Mouse (Mus musculus) forebrain, embryonic 12.5 days (tissue): Measurements from ENCODE around the gene Cyp26b1. TPM values are rescaled to one million over a fixed set of nuclear protein-coding genes. Genes with fewer than 3 reads are reported as not detected.
"Not testable (repeated sequence)": the region's sequence is repeated elsewhere in the genome, so short reads cannot be mapped to it uniquely, and the experiment has no call there.

Source experiments
- ATAC-seq: fragments of 200-750 bp; cut with Nextera tagmentation; 2 replicates; pipeline ENCODE4 v1.8.0; 2017; ENCODE audit warnings: moderate TSS enrichment; ENCODE audit not compliant: low FRiP score
- H3K27ac ChIP-seq: fragments of 300-500 bp; sonication (generic); 2 replicates; pipeline ENCODE4 v1.5.1; 2016; ENCODE audit warnings: mild to moderate bottlenecking
- H3K27me3 ChIP-seq: fragments of 300-500 bp; sonication (generic); 2 replicates; pipeline ENCODE4 v1.6.1; 2016; ENCODE audit warnings: mild to moderate bottlenecking
- H3K36me3 ChIP-seq: fragments of 300-500 bp; sonication (generic); replicated peaks from 2 replicates; pipeline ENCODE4 v1.6.1; 2016; ENCODE audit warnings: mild to moderate bottlenecking
- H3K4me1 ChIP-seq: fragments of 300-500 bp; sonication (generic); 2 replicates; pipeline ENCODE4 v1.6.1; 2016
- H3K4me2 ChIP-seq: fragments of 300-500 bp; sonication (generic); 2 replicates; pipeline ENCODE4 v1.6.1; 2016; ENCODE audit warnings: mild to moderate bottlenecking, moderate library complexity
- H3K4me3 ChIP-seq: fragments of 300-500 bp; sonication (generic); replicated peaks from 2 replicates; pipeline ENCODE4 v1.5.1; 2016; ENCODE audit warnings: mild to moderate bottlenecking
- H3K9ac ChIP-seq: fragments of 300-500 bp; sonication (generic); 2 replicates; pipeline ENCODE4 v1.6.1; 2016; ENCODE audit warnings: mild to moderate bottlenecking
- H3K9me3 ChIP-seq: fragments of 300-500 bp; sonication (generic); 2 replicates; pipeline ENCODE4 v1.6.1; 2016
- WGBS: fragments of 180-500 bp; shearing (Covaris S2); methylation state at CpG from one replicate; pipeline ENCODE4 v1.1.7; 2016; 5-methylcytosine and 5-hydroxymethylcytosine counted together
- polyA plus RNA-seq: library from polyadenylated mRNA; unstranded; fragments of >200 nt; fragmentation: Nextera tagmentation; extraction: Ambion mirVana; gene quantifications from 2 replicates; pipeline ENCODE4 v1.2.1, GENCODE M21; 2016

Cyp26b1 gene
- polyA plus RNA-seq, 1 experiment from 2014 or later, result 1.9 TPM

- H3K36me3 ChIP-seq, result no peaks in the 10 kb centered on the region
- H3K4me3 ChIP-seq, result no peak overlapping the region
- H3K27me3 ChIP-seq, result no peaks in the 10 kb centered on the region
- ATAC-seq, result no peak
- WGBS, result 38% methylated on average over 1 of the region's 1 CpGs
- no peaks in the 10 kb centered on the region for H3K4me1 ChIP-seq
- no peak overlapping the region for H3K27ac ChIP-seq
- H3K4me2 ChIP-seq, result no peak overlapping the region
- H3K9me3 ChIP-seq, result no peaks in the 10 kb centered on the region
- no peak overlapping the region for H3K9ac ChIP-seq
These were observed 7.6 kb upstream of the Cyp26b1 start for GRCm38 (mm10) chr6:84601136-84601889.

DNA sequence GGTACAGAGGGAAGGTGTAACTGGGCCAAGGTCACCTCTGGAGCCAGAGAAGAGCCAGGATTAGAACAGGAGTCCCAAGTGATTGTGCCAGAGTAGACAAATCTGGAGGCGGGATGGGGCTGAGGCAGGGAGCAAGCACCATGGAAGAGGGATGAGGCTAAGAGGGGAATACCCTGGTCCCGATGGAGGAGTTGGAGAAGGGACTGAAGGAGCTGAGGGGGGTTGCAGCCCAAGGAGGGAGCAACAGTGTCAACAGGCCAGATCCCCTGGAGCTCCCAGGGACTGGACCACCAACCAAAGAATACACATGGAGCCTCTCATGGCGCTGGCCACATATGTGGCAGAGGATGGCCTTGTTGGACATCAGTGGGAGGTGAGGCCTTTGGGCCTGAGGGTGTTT, 5.6 kb upstream of the Cyp26b1 start:
- H3K27me3 ChIP-seq, result peaks cover 12% of the 10 kb centered on the region; the same call in 1 of the 2 replicates
- not testable (repeated sequence) for H3K4me2 ChIP-seq, H3K9ac ChIP-seq, H3K4me1 ChIP-seq, H3K27ac ChIP-seq, H3K36me3 ChIP-seq, ATAC-seq, H3K4me3 ChIP-seq, H3K9me3 ChIP-seq
- WGBS, result 83% methylated on average over 3 of the region's 3 CpGs

- H3K4me3 ChIP-seq, result no peak overlapping the region
- H3K27me3 ChIP-seq, result peaks cover 12% of the 10 kb centered on the region; the same call in 1 of the 2 replicates
- no peaks in the 10 kb centered on the region for H3K9me3 ChIP-seq
- no peak overlapping the region for H3K27ac ChIP-seq
- no peak overlapping the region for H3K4me2 ChIP-seq
- peaks cover 12% of the 10 kb centered on the region for H3K4me1 ChIP-seq
- ATAC-seq, result no peak
- WGBS, result 83% methylated on average over 3 of the region's 3 CpGs
- no peak overlapping the region for H3K9ac ChIP-seq
- H3K36me3 ChIP-seq, result no peaks in the 10 kb centered on the region
These were observed 5.0 kb upstream of the Cyp26b1 start for GRCm38 (mm10) chr6:84598725-84599124.

GRCm38 (mm10) chr6:84594626-84595025, 918 bp upstream of the Cyp26b1 start:
- ATAC-seq, result peak; percentile 19; the same call in 1 of the 2 replicates
- H3K27me3 ChIP-seq, result peaks cover 49% of the 10 kb centered on the region
- no peak overlapping the region for H3K9ac ChIP-seq
- 11% methylated on average over 3 of the region's 3 CpGs for WGBS
- H3K36me3 ChIP-seq, result no peaks in the 10 kb centered on the region
- no peaks in the 10 kb centered on the region for H3K9me3 ChIP-seq
- H3K27ac ChIP-seq, result no peak overlapping the region
- no peak overlapping the region for H3K4me3 ChIP-seq
- H3K4me2 ChIP-seq, result no peak overlapping the region; the same call in 1 of the 2 replicates
- H3K4me1 ChIP-seq, result peaks cover 19% of the 10 kb centered on the region

GRCm38 (mm10) chr6:84590961-84591745, 2.6 kb downstream of the Cyp26b1 start:
- H3K27ac ChIP-seq, result no peak overlapping the region
- H3K4me2 ChIP-seq, result no peak overlapping the region
- no peak for ATAC-seq
- WGBS, result 77% methylated on average over 6 of the region's 6 CpGs
- H3K9me3 ChIP-seq, result no peaks in the 10 kb centered on the region
- H3K4me1 ChIP-seq, result peaks cover 51% of the 10 kb centered on the region
- peaks cover 84% of the 10 kb centered on the region for H3K27me3 ChIP-seq
- H3K36me3 ChIP-seq, result no peaks in the 10 kb centered on the region
- H3K4me3 ChIP-seq, result no peak overlapping the region
- no peak overlapping the region for H3K9ac ChIP-seq

DNA sequence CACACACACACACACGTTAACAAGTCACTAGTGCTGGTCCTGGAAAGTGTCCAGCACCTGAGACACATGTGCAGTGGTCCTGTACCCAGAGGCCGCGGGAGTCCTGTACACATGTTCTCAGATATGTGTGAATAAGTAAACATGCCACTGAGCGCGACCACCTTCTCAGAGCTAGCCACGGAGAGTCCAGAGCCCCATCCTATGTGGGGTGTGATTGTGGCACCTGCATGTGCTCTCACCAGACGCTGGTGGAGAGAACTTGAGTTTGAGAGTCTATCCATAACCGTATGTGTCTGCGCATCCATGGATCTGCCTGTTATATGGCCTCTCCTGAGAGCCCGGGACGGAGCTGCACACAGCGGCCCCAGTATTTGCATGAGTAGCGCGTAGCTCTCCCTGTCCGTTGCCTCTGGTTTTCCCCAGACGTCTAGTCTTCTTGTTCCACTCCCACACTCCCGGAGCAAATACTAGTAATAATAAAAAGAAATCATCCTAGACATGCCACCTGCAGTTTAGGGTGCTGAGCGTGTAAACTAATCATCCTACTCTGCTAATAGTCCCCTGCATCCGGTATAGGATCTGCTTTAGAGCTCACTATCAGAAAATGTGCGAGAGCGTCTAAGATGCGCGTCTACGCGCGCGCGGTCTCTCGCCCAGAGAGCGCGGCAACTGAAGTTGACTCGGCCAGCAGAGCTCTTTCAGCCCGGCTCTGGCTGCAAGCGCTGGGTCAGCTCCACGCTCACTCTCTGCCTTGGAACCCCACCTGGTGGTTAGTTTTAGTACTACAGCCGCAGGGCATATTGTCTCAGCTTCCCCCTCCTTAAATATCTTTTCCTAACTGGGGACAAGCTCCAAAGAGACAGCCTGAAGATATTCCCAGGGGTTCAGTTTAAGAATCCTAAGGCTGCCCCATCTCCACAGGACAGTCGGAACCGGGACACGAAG, 3.7 kb downstream of the Cyp26b1 start:
- 3% methylated on average over 39 of the region's 39 CpGs for WGBS
- Histone ChIP-seq H3K4me3 (peak overlapping the region; percentile 47), H3K4me1 (peaks cover 62% of the 10 kb centered on the region), H3K27ac (no peak overlapping the region), H3K4me2 (peak overlapping the region; percentile 91), H3K36me3 (no peaks in the 10 kb centered on the region), H3K27me3 (peaks cover 89% of the 10 kb centered on the region), H3K9me3 (no peaks in the 10 kb centered on the region), H3K9ac (no peak overlapping the region)
- peak; percentile 72 for ATAC-seq

DNA sequence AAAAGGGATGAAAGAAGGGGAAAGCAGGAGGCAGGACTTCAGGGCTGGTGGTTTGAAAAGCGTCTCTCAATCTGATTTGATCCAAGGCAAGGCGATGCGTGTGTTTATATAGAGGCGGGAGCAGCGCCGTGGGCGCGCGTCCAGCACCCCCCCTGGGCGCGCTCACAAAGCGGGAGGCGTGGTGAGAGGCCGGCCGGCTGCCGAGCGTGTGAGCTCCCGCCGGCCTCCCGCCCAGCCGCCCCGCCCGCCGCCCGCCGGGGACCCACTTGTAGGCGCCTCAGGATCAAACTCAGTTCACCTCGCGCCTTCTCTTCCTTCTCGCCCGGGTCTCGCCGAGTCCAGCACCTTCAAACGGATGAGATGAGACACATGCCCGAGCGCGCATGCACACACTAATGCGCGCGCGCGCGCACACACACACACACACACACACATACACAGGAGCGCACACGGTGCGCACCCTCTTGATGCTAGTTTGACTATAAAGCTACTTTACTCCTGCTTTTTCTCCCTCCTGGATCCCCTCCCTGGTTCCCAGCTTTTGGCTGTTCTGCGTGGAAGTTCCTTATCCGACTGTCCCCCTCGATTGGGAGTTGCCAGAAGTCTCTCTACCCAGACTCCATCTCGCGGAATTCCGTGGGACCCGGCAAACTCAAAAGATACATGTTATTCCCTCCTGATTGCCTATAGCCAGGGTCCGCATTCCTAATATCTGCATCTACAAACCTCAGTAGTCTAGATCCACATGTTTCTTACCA, 4.6 kb downstream of the Cyp26b1 start:
- H3K36me3 ChIP-seq, result no peaks in the 10 kb centered on the region
- WGBS, result 1% methylated on average over 33 of the region's 54 CpGs
- peak overlapping the region; percentile 91 for H3K4me2 ChIP-seq
- no peaks in the 10 kb centered on the region for H3K9me3 ChIP-seq
- H3K27ac ChIP-seq, result no peak overlapping the region
- peaks cover 63% of the 10 kb centered on the region for H3K4me1 ChIP-seq
- peak; percentile 40; the same call in 1 of the 2 replicates for ATAC-seq
- peak overlapping the region; percentile 51 for H3K9ac ChIP-seq
- peak overlapping the region; percentile 47 for H3K4me3 ChIP-seq
- peaks cover 92% of the 10 kb centered on the region for H3K27me3 ChIP-seq

DNA sequence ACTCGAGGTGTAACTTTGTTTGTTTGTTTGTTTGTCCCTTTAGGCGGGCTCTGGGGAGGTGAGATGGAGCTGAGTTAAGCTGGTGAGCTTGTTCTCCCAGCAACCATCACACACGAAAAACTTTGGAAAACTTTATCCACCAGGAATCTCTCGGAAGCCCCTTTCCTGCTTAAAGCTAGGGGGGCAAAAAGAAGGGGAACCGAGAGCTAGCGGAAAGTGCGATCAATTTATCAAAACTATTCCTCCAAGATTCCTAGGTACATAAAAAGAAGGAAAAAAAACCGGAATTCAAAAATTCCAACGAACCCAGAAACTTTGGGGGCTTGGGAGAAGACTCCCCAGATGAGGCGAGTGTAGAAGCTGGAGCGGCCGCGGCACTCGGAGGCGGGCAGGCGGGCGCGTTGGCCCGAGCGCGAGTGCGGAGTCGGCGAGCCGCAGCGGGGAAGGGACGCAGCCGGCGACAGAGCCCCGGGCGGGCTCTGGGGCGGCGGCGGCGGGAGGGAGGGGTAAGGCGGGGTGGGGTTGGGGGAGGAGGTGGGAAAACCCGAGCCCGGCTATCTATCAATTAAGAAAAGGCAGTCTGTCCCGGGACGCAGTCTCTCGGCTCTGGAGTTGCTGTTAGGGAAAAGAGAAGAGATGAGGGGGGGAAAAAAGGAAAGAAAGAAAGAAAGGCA, 5.3 kb downstream of the Cyp26b1 start:
- WGBS, result 0% methylated on average over 40 of the region's 41 CpGs
- H3K4me3 ChIP-seq, result peak overlapping the region; percentile 47
- no peak overlapping the region for H3K27ac ChIP-seq

DNA sequence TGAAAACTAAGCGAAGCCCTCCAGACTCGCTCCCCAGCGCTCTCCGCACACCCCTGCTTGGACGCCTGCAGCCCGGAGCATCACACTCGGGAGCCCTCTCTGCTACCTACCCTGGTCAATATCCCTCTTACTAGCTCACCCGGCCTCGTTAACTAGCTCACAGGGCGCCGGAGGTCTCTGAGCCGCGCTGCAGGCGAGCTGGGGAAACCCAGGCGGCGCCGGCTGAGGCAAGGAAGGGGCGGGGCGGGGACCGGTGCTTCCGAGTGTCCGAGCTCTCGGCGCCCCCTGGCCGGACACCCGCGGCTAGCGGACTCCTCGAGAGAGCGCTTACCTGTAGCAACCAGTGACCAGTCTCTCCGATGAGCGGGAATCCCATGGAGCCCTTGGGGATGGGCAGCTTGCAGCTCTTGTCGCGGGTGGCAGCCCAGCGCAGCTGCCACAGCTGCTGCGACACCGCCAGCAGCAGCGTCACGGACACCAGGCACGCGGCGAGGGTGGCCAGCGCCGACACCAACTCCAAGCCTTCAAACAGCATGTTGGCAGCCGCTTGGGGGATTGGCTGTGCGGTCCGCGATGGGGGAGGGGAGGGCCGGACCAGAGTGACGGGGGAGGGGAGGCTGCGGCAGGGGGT, 6.1 kb downstream of the Cyp26b1 start:
- peak overlapping the region; percentile 51 for H3K9ac ChIP-seq
- peaks cover 72% of the 10 kb centered on the region for H3K4me1 ChIP-seq
- peak overlapping the region; percentile 47 for H3K4me3 ChIP-seq
- no peaks in the 10 kb centered on the region for H3K9me3 ChIP-seq
- peaks cover 100% of the 10 kb centered on the region for H3K27me3 ChIP-seq
- under 1% methylated on average over 51 of the region's 51 CpGs for WGBS
- peak overlapping the region; percentile 91 for H3K4me2 ChIP-seq
- no peak overlapping the region for H3K27ac ChIP-seq
- H3K36me3 ChIP-seq, result no peaks in the 10 kb centered on the region
- no peak for ATAC-seq

More for the DNA sequence above, 5.3 kb downstream of the Cyp26b1 start:
- no peaks in the 10 kb centered on the region for H3K9me3 ChIP-seq
- H3K4me2 ChIP-seq, result peak overlapping the region; percentile 91
- peaks cover 99% of the 10 kb centered on the region for H3K27me3 ChIP-seq
- peak overlapping the region; percentile 51 for H3K9ac ChIP-seq
- no peak for ATAC-seq
- peaks cover 65% of the 10 kb centered on the region for H3K4me1 ChIP-seq
- H3K36me3 ChIP-seq, result no peaks in the 10 kb centered on the region

DNA sequence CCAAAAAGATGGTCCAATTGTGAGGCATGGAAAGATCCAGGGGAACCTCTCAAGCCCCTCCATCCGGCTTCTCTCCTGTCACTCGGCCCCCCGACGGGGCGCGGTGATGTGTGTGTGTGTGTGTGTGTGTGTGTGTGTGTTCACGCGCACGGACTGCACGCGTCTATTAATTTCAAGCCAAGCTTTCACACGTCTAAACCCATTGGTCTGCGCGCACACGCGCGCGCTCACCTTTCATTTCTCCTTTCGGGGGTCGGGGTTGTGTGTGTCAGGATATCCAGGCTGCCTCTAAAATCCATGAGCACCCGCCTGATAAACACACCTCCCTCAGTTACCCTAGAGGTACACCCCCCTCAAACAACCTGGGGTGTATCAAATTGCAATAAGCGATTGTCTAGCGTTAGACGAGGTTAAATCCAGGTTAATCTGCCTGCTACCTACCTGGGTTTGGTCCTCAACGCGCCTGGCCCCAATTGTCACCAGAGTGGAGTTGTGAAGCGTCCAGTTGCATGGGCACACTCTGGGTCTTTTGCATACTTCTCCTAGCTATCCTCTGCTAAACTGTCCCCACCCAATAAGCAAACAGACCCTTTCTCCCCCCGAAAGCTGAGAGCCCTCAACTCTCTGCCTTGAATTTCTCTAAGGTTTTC, 7.0 kb downstream of the Cyp26b1 start:
- WGBS, result under 1% methylated on average over 28 of the region's 28 CpGs
- H3K36me3 ChIP-seq, result no peaks in the 10 kb centered on the region
- H3K9ac ChIP-seq, result peak overlapping the region; percentile 51; the same call in 1 of the 2 replicates
- peak overlapping the region; percentile 47 for H3K4me3 ChIP-seq
- no peak for ATAC-seq
- no peak overlapping the region for H3K27ac ChIP-seq
- H3K4me2 ChIP-seq, result peak overlapping the region; percentile 91
- peaks cover 100% of the 10 kb centered on the region for H3K27me3 ChIP-seq
- H3K4me1 ChIP-seq, result peaks cover 72% of the 10 kb centered on the region
- no peaks in the 10 kb centered on the region for H3K9me3 ChIP-seq
